Mouse (Mus musculus): ENCODE results near the gene Apool. TPM values are rescaled to one million over a fixed set of nuclear protein-coding genes. Genes with fewer than 3 reads are reported as not detected.

The Apool gene
- 39.0 and 44.2 TPM in 2 replicates for polyA plus RNA-seq (2015; fragmentation: Nextera tagmentation; extraction: Ambion mirVana)

DNA sequence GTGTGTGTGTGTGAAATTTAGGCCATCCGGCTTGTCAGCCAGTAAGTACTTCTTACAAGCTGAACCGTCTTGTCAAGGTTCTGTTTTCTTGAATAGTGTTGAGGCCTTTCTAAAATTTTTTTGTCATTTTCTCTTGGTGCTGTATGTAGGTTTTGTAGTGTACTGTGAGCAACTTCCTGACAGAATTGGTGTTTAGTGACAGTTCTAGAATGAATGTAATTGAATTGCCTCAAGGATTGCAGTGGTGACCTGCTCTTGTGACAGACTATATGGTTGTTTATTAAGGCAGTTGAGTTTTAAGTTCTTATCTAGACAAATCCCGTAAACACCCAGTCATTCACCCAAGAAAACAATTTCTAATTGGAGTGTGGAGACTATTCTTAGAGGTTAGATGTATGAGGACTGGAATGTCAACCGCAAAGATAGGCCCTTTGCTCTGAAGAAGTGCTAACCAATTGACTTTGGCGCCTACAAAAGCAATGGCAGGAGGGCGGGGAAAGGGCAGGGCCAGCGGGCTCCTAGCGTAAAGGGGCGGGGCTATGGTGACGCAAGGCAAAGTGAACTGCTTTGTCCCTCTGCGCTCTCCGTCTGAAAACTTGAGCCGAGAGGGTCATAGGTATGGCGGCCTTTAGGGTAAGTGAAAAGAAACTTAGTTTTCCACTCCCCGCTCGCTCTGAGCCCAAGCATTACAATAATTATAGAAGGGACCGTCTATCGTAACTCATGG lies at the start of gene Apool:
Gene Apool (plus strand): TSS at position 531 of the 727 bp plus-strand sequence.

DNA sequence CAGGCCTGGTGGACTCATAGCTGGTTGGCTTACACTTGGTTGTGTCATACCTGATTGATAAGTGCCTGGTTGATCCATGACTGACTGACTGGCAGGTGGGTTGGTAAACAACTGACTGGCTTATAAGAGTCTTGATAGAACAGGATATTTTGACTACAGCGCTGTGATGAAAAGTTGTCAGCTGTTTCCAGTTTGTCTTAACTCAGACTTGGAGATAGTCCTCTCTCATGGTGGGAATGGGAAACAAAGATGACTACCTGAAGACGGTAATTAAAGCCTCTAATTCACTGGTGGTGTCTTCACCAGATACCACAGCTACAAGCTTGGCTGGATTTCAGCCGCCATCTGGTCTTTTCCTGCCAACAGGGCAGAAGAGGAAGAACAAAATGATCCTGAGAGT lies 95.5 kb downstream of the Apool start, which contains the start of gene Satl1:
Gene Satl1 (minus strand): TSS at position 101 of the 400 bp plus-strand sequence.

Other genes starting within 250 kb of the Apool start
- not detected in 2 replicates for gene 4933403O08Rik, start 72.3 kb upstream of the Apool start, polyA plus RNA-seq (2015; fragmentation: Nextera tagmentation; extraction: Ambion mirVana)
- not detected in 2 replicates for gene Satl1, start 95.4 kb downstream of the Apool start, polyA plus RNA-seq (2015; fragmentation: Nextera tagmentation; extraction: Ambion mirVana)
- gene 2010106E10Rik, start 183.9 kb downstream of the Apool start, polyA plus RNA-seq (2015; fragmentation: Nextera tagmentation; extraction: Ambion mirVana), result not detected in 2 replicates

Measured in urinary bladder, postnatal 0 days (tissue).